Mouse (Mus musculus) spleen, postnatal 36 days (tissue): ENCODE data around the gene Plvap.
"Not testable (repeated sequence)": the region's sequence is repeated elsewhere in the genome, so short reads cannot be mapped to it uniquely, and the experiment has no call there.

Source experiments
- DNase-seq, 2 experiments: peaks; one replicate each; pipeline ENCODE4 v3.0.0; 2022; ENCODE audit warnings: low spot score in 2 of 2, mixed read lengths in 1 of 2

Plvap gene

DNA sequence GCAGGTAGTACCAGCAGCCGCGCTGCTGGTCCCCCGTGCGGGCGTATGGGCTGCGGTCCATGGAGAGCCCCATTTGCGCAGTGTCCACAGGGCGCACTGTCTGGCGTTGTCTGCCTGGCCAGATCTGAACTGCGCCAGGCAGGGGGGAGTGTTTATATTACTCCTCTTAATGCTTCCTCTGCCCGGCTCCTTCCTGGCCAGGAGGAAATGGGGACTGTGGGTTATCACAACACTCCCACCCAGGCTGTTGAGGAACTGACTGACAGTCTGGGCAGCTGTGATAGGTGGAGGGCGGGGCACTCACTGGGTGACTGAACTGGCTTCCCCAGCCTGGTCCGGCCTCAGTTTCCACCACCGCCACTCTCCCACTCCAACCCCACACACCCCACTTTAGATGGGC, at the start of gene Plvap:
Gene Plvap, minus strand, starts transcription at position 109 of the 400 bp plus-strand sequence.
- peak; percentile 24 to 29 for DNase-seq

DNA sequence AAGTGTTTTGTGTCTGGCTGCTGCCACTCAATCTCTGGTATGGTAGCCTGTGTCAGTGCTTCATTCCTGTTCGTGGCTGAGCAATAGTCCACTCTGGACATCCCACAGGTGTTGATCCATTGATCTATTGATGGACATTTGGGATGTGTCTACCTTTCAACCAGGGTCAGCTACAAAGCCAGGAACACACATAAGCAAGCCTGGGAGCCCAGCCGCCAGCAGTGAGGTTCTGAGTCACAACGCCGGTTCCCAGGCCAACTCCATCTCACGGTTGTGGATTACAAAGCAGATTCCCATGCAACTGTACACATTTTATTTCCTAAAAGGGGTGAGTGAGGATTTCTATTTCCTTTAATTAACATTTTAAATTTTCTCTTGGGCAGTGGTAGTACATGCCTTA, 49.2 kb upstream of the Plvap start:
- DNase-seq, result no peak

DNA sequence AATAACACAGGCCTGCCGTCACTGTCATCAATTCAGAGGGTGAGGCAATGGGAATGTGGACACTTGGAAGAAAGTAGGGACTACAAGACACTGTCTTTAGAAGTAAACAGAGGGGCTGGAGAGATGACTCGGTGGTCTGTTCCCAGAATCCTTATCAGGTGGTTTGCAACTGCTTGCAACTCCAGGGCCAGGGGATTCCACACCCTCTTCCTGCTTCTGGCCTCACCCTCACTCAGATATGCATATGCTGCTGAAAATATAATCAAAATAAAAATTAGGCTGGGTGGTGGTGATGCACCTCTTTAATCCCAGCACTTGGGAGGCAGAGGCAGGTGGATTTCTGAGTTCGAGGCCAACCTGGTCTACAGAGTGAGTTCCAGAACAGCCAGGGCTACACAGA, 48.5 kb upstream of the Plvap start:
- no peak for DNase-seq

DNA sequence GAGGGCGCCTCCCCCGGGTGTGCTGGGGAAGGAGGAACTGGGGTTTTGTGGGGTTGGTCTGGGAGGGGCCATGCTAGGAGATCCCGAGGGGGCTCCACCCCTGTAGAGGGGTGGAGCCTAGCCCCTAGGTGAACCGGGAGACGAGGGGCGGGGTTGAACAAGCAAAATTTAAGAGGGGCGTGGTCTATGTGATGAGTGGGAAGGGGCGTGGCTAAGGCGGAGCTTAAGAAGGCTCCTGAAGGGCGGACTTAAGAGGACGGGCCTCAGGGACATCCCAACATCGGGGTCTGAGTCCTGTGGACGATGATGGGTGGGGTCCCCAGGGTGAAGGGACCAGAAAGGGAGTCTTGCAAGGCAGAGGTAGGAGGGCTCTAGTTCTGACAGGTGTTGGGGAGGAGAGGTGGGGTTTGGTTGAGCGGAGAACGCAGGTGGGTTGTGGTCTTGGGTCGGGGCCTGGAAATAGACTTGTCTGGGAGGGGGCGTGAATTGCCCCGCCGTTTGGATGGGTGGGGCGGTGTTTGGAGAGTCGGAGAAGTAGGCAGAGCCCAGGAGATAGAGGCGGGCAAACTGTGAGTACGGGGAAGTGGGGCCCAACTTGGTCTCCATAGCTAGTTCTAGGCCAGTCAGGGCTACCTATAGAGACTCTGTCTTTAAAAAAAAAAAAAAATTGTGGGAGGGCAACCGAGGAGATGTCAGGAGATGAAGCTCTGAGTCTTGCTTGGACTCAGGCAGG, 47.6 kb upstream of the Plvap start:
- DNase-seq, result peak; percentile 77 to 85

DNA sequence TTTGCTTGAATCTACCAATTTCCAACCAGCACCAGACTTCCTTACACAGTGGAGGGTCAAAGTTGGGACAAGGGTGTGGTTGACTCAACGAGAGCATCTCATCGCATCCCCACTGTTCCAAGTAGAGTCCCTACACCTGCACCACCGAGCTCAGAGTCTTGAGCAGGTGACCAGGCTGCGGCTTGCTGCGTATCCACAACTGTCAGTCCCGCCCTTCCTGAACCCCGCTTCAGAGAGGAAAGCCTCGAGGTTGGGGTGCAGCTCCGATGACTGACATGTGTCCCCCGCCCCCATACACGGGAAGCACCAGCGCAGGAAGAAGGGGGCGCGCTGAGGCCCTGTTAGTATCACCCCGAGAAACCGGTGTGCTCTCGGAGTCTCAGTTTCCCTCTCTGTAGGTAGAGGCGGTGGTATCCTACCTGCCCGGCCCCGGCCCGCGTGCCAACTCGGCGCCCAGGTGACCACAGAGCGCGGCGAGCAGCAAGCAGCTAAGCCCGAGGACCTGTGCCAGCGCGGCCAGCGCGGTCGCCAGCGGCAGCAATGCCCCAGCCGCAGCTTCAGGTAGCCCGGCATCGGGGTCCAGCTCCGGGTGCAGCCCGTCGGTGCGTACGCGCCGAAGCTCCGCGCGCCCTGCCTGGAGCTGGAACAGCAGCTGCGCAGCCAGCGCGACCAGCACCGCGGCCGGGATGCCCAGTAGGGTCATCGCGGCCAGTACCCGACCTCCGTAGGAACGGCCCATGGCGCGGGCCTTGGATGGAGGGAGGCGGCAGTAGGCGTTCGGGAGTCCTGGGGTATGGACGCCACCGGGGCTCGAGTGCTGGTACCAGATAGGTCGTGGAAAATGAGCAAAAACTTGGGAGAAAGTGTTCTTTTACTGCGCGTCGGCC, 46.8 kb upstream of the Plvap start, which contains the start of gene Tmem221:
Gene Tmem221, minus strand, starts transcription at position 801 of the 887 bp plus-strand sequence.
- DNase-seq, result no peak

DNA sequence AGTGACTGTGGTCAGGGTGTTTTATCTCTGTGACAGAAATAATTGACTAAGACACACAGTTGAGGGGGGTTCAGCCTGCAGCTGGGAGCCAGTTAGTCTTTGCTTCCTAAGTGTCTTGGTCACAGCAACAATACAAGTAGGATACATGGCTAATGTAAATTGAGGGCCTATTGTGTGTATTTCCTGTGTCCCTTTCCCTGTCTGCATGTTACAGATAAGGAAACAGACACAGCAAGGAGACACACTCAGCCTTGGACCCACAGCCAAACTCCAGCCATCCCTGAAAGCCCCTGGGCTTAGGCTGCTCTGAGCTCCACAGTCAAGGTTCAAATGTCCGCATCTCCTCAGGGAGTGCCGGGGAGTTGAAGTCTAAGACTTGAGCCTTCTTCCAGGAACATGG, 43.1 kb upstream of the Plvap start:
- DNase-seq, result no peak

DNA sequence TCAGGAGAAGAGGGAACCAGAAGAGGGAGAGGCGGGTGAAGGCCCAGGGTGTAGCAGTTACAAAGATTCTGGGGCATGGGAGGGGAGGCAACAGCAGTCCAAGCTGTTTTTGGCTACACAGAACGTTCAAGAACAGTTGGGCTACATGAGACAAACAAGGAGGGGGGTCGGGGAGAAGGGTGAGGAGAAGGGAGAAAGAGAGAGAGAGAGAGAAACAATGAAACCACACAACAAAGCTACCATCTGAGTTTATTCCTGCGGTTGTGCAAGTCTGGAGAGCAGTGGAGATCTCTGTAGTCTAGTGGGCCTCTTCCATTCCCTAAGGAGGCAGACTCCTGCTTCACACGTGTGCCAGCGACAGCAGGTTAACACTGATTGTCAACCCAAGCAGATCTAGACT, 42.4 kb upstream of the Plvap start:
- no peak for DNase-seq

DNA sequence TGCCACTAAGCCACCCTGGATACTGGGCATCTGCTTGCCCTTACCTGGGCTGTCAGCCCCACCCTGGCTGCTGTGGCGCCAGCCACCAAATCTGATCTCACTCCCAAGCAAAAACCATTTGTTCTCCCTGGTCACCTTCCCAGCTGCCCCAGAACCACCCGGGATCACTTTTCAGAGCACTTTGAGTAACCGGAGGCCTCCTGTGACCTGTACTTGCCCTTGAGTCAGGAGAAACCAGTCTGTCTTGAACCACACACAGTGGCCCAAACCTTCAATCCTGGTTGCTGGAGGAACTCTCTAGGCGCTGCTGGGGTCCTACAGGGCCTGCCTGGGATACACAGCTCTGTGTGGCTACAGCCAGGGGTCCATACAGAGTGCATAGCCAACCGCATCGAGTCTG, 41.2 kb upstream of the Plvap start:
- DNase-seq, result no peak

DNA sequence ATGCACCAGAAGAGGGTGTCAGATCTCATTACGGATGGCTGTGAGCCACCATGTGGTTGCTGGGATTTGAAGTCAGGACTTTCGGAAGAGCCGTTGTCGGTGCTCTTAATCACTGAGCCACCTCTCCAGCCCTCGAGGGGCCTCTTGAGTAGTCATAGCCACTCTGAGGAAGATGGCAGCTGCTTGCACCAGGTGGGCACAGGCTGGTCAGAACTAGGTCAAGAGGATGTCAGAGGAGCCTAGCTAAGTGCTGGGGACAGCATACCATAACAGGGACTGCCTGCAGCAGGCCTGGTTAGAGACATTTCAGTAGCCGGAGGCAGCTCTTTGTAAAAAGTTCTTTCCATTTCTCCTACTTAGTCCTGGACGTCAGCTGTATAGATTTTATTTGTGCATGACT, 39.2 kb upstream of the Plvap start:
- DNase-seq, result no peak

DNA sequence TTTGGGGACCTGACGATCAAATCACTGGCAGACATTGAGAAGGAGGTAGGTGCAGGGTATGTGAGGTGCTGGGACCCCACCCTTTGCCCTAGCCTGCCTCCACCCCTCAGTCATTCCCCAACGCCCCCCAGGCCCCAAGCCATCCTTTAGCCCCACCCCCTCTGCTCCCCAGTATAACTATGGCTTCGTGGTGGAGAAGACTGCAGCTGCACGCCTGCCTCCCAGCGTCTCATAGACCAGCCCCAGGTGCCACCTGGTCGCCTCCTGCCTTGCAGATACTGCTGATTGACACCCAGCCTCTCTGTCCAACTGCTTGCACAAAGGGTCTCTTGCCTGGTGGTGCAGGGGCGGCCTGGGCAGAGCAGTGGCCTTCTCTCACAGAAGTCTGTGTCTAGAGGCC, 36.0 kb upstream of the Plvap start:
- no peak for DNase-seq

DNA sequence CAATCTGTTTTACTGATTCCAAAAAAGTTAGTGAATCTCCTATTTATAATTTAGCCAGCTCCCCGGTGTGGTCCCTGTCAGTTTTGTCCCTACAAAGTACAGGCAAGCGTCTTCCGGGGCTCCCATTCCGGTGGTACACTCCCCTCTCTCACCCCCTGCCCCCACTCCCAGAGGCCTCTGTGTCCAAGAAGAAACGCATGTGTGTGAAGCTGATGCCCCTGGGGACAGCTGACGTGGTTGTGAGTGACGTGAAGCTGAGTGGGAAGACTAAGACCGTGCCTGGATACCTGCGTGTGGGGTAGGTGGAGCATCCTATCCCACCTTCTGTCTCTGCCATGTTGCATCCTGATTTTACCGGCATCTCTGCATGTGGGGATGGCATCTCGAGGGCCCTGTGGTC, 33.5 kb upstream of the Plvap start:
- no peak for DNase-seq

DNA sequence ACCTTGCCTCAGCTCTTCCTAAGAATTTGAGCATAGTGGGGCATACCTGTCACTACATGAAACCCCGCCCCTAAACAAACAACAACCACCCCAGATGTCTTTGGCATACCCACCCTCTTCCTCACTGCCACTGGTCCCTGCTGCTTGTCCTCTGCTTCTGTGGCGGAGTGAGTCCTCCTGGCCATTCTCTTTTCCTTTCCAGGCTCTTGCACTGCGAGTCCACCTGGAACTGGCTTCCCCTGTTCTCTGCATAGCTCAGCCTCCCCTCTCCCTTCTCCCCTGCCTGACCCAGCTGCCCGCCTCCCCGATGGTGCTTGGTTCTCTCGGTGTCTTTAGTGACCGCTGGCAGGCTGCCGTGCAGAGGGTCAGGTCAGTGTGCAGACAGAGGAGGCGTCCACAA, 32.2 kb upstream of the Plvap start:
- no peak for DNase-seq

DNA sequence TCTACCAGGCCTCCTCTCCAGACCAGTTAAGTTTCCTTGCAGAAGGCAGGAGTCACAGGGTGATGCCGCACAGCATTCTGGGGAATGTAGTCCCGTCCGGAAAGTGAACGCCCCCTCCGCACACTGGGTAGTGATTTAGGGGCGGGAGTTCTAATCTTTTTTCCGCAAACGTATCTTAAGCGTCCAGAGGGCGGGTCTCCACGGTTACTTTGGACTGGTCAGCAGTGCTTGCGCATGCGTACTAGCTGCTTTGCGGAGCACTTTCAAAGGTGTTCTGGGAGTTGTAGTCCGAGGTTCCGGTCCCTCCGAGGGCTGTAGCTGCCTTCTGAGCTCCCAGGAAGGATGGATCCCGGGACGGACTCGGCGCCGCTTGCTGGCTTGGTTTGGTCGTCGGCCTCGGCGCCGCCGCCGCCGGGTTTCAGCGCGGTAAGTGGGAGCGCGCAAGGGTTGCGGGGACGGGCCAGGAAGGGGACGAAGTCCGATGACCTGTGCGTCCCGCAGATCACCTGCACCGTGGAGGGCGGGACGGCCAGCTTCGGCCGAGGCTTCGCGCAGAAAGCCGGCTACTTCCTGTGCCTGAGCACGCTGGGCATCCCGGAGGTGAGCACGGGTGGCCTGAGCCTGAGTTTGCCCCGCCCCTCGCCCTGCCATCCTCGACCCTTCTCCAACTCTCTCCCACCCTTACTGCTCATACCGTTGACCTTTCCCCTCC, 31.2 kb upstream of the Plvap start, which contains the start of gene Mvb12a:
Gene Mvb12a, plus strand, starts transcription at position 291 of the 712 bp plus-strand sequence.
- DNase-seq, result peak; percentile 98

DNA sequence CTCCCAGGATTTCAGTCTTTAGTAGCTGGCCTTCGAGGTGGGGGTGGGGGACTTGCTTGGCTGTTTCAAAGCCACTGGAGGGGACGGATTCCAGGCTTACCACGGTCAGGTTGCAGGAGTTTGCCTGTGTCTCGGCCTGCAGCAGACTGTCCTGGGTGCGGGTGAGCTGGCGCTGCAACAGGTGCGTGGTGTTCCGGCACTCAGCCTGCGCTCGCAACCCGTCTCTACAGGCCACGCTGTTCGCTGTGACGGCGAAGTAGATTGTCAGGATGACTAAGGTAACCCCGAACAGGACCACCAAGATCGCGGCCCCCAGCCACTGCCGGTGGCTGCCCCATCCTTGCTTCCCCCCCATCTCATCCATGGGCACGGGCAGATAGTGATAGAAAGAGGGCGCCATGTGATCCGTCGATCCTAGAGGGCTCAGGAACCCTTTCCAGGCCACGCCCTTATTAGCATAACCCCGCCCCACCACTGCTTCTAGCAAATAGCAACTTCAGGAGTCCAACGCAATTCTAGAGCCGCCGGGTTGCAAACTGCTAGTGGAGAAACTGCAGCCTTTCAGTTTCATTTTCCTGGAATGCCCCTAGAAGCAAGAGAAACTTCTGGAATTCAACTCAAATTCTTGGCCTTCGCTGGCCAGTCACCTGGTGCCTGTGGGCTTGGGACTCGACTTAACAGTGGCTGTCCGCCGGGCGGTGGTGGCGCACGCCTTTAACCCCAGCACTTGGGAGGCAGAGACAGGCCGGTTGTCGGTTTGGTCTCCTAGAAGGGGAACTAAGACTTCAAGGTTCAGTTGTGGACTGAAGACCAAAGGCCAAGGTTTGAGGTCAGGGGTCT, 25.7 kb upstream of the Plvap start, which contains the start of gene Bst2:
Gene Bst2, minus strand, starts transcription at position 429 of the 840 bp plus-strand sequence.
- DNase-seq, result peak; percentile 88 to 93

DNA sequence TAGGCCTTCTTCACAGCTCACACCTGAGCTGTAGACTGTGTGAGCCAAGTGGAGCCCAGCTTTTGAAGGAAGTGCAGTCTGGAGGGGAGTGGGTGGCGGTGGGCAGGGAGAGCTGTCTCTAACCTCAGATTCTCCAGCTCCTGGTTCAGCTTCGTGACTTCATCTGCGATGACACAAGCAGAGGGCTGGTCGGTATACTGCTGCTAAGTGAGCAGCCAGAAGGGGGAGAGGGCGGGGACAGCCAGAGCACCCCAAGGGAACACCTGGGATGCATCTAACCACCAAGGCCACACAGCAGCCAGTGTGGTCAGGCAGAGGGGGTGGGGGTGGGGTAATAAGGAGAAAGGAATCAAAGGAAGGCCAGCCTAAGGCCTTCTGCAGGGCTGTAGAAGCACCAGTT, 24.1 kb upstream of the Plvap start:
- no peak for DNase-seq

DNA sequence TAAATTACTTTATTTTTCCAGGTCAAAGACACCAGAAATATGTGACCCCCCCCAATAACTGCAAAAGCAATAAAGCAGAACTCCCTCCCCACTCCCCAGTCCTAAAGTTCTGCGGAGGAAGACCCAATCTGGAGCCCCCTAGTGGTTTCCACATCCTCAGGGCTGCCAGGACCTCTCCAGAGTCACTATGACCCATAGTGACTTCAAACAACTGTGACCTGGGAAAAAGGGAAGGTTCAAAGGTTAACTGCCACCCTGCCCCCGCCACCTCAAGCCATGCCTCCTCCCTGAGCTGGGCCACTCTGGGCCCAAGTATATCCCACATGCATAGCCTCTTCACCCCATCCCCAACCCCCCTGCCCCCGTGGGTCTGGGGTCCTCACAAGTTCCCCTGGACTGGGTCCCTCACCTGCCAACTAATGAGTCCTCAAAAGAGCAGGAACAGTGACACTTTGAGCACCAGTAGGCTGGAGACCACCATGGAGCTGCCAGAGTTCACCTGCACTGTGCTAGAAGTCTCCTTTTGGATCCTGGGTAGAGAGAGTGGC, 22.8 kb upstream of the Plvap start:
- DNase-seq, result no peak

DNA sequence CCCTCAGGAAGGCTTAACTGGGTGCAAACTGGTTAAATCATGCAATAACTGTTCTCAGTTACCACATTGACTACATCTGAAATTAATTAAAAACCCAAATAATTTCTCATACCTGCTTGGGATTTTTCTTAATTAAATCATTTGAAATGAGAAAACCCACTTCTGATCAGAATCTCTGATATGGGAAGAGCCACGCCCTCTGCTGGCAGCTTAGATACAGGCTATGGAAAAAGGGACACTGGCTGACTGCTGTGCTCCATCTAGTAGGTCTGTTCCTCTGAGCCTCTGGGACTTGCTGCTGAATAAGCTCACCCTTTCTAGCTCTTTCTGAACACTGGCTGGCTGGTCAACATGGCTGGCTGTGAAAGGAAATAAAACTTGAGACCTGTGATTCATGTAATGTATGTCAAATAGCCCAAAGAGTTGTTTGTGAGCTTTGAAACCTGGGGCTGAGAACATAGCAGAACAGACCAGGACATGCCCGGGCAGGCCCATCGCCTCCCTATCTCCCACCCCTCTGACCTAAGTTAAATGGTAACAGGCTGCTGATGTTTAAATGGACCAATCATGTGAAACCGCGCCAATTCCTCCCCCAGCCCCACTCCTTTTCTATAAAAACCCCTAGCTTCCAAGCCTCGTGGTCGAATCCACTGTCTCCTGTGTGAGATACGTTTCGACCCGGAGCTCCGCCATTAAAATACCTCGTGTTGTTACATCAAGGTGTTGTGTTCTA, 19.3 kb upstream of the Plvap start:
- DNase-seq, result not testable (repeated sequence)

DNA sequence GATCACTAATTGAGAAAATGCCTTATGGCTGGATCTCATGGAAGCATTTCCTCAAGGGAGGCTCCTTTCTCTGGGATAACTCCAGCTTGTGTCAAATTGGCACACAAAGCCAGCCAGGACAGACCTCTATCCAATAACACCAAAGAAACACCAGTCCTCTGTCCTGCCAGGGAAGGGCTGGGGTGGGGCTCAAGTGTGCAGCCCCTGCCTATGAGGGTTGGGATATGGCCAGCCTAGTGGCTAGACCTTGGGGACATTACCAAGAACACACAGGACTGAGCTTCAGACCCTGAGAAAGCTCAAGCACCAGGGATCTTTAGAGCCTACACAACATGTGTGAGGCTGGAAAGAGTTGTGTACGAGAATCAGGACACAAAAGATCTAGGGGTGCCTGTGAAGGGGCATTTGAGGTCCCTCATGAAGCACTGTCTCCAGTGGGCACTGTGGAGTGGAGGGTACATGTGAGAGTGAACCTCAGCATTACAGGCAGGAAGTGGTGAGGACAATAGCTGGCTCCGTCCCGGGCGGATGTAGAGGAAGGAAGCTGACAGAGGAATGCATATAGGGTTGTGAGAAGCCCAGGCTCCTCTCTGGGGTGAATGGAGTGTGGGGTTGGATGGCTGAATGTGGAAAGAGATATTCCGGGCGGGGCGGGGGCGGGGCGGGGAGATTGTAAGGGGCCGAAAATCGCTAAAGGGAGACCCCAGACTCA, 17.0 kb upstream of the Plvap start:
- DNase-seq, result no peak

DNA sequence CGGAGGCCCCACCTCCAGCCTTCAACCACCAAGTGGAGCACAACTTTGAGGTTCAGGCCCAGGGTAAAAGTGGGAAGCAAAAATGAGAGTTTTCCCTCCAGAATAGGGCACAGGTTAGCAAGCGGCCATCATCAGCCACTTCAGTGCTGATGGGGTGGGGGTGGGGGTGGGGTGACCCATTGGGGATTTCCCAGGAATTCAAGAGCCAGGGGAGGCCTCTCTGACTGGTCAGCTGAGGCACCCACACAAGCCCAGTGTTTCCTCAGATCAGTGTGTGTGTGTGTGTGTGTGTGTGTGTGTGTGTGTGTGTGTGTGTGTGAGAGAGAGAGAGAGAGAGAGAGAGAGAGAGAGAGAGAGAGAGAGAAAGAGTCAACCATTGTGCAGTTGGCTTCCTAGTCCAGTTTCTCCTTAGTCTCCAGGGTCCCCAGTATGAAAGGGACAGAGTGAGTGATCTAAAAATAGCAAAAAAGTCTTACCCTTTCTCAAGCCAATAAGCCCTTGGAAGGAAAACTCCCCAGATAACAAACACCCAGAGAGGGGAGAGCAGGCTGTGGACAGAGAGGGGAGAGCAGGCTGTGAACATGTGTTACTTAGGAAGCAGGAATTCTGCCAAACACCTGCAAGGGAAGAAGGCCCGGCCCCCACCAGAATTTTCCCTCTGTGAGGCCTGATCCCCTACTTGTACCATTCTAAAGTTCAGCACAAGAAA, 15.8 kb upstream of the Plvap start:
- no peak for DNase-seq
